Mouse (Mus musculus): ENCODE results near the gene Armcx3. TPM values are rescaled to one million over a fixed set of nuclear protein-coding genes. Genes with fewer than 3 reads are reported as not detected.
"Not testable (repeated sequence)": the region's sequence is repeated elsewhere in the genome, so short reads cannot be mapped to it uniquely, and the experiment has no call there.

Gene Armcx3
- 65.0 and 68.6 TPM in 2 replicates for polyA plus RNA-seq (2015; fragmentation: Nextera tagmentation; extraction: Ambion mirVana)

- peak; percentile 96 for ATAC-seq
- peak within 1 kb of the TSS; percentile 67 for H3K27ac ChIP-seq
- 21% methylated on average over 46 of the region's 46 CpGs for WGBS
- H3K36me3 ChIP-seq, result no peaks in the 10 kb centered on the region
- peak within 1 kb of the TSS; percentile 65 for H3K9ac ChIP-seq
- H3K9me3 ChIP-seq, result no peaks in the 10 kb centered on the region
- H3K27me3 ChIP-seq (replicated peaks), result no peaks in the 10 kb centered on the region
- peak within 1 kb of the TSS; percentile 52 for H3K4me2 ChIP-seq (replicated peaks)
- peak within 1 kb of the TSS; percentile 58 for H3K4me3 ChIP-seq (replicated peaks)
- no peaks in the 10 kb centered on the region for H3K4me1 ChIP-seq (replicated peaks)
These were observed at the start of gene Armcx3 for GRCm38 (mm10) chrX:134756434-134757292. Gene Armcx3 (plus strand): TSS chrX:134756595.

- no peak for ATAC-seq
These were observed 39.5 kb upstream of the Armcx3 start for GRCm38 (mm10) chrX:134716863-134717262.

GRCm38 (mm10) chrX:134717752-134718308 is 38.6 kb upstream of the Armcx3 start, which contains the start of gene Armcx1:
Gene Armcx1 (plus strand): TSS chrX:134717963.
- peak within 1 kb of the TSS; percentile 54 for H3K9ac ChIP-seq
- no peaks in the 10 kb centered on the region for H3K27me3 ChIP-seq (replicated peaks)
- WGBS, result 14% methylated on average over 16 of the region's 16 CpGs
- H3K36me3 ChIP-seq, result no peaks in the 10 kb centered on the region
- ATAC-seq, result peak; percentile 96
- no peaks in the 10 kb centered on the region for H3K4me1 ChIP-seq (replicated peaks)
- H3K4me2 ChIP-seq (replicated peaks), result peak within 1 kb of the TSS; percentile 56
- peak within 1 kb of the TSS; percentile 44 for H3K4me3 ChIP-seq (replicated peaks)
- peak within 1 kb of the TSS; percentile 91 for H3K27ac ChIP-seq
- no peaks in the 10 kb centered on the region for H3K9me3 ChIP-seq

More at GRCm38 (mm10) chrX:134716863-134717262, 39.5 kb upstream of the Armcx3 start:
- Histone ChIP-seq H3K36me3 (no peaks in the 10 kb centered on the region), H3K4me1 (replicated peaks) (no peaks in the 10 kb centered on the region), H3K27ac (no peak overlapping the region), H3K4me3 (replicated peaks) (no peak overlapping the region), H3K4me2 (replicated peaks) (no peak overlapping the region), H3K27me3 (replicated peaks) (no peaks in the 10 kb centered on the region), H3K9ac (no peak overlapping the region), H3K9me3 (no peaks in the 10 kb centered on the region)
- WGBS, result 44% methylated on average over 3 of the region's 3 CpGs

GRCm38 (mm10) chrX:134718524-134718923 is 37.9 kb upstream of the Armcx3 start:
- peak overlapping the region; percentile 54; the same call in 1 of the 2 replicates for H3K9ac ChIP-seq
- peak overlapping the region; percentile 91 for H3K27ac ChIP-seq
- H3K36me3 ChIP-seq, result no peaks in the 10 kb centered on the region
- 15% methylated on average over 14 of the region's 14 CpGs for WGBS
- H3K9me3 ChIP-seq, result no peaks in the 10 kb centered on the region
- no peaks in the 10 kb centered on the region for H3K4me1 ChIP-seq (replicated peaks)
- H3K4me2 ChIP-seq (replicated peaks), result peak overlapping the region; percentile 56
- H3K27me3 ChIP-seq (replicated peaks), result no peaks in the 10 kb centered on the region
- ATAC-seq, result peak; percentile 89
- peak overlapping the region; percentile 44 for H3K4me3 ChIP-seq (replicated peaks)

- not testable (repeated sequence) for H3K27ac ChIP-seq; H3K4me2 ChIP-seq (replicated peaks); H3K27me3 ChIP-seq (replicated peaks); H3K4me1 ChIP-seq (replicated peaks); H3K4me3 ChIP-seq (replicated peaks); H3K9me3 ChIP-seq; H3K9ac ChIP-seq; H3K36me3 ChIP-seq
- WGBS, result 32% methylated on average over 2 of the region's 2 CpGs
- peak; percentile 47; the same call in 1 of the 2 replicates for ATAC-seq
These were observed 32.6 kb upstream of the Armcx3 start for GRCm38 (mm10) chrX:134723762-134724161.

- no peak overlapping the region for H3K9ac ChIP-seq
- WGBS, result 41% methylated on average over 4 of the region's 4 CpGs
- no peak overlapping the region for H3K27ac ChIP-seq
- H3K9me3 ChIP-seq, result no peaks in the 10 kb centered on the region
- no peak overlapping the region for H3K4me3 ChIP-seq (replicated peaks)
- H3K4me1 ChIP-seq (replicated peaks), result no peaks in the 10 kb centered on the region
- no peak overlapping the region for H3K4me2 ChIP-seq (replicated peaks)
- no peak for ATAC-seq
- no peaks in the 10 kb centered on the region; the same call in 1 of the 2 replicates for H3K27me3 ChIP-seq (replicated peaks)
- H3K36me3 ChIP-seq, result no peaks in the 10 kb centered on the region
These were observed 26.6 kb upstream of the Armcx3 start for GRCm38 (mm10) chrX:134729778-134730177.

GRCm38 (mm10) chrX:134737796-134738195 is 18.6 kb upstream of the Armcx3 start:
- 97% methylated on average over 1 of the region's 1 CpGs for WGBS
- Histone ChIP-seq H3K27ac (no peak overlapping the region), H3K9me3 (no peaks in the 10 kb centered on the region), H3K4me3 (replicated peaks) (no peak overlapping the region), H3K36me3 (no peaks in the 10 kb centered on the region), H3K9ac (no peak overlapping the region), H3K4me2 (replicated peaks) (no peak overlapping the region), H3K4me1 (replicated peaks) (no peaks in the 10 kb centered on the region), H3K27me3 (replicated peaks) (peaks cover 2% of the 10 kb centered on the region; the same call in 1 of the 2 replicates)
- no peak for ATAC-seq

GRCm38 (mm10) chrX:134739160-134739559 is 17.2 kb upstream of the Armcx3 start:
- Histone ChIP-seq H3K36me3 (no peaks in the 10 kb centered on the region), H3K4me3 (replicated peaks) (no peak overlapping the region), H3K27me3 (replicated peaks) (peaks cover 2% of the 10 kb centered on the region; the same call in 1 of the 2 replicates), H3K27ac (no peak overlapping the region), H3K4me2 (replicated peaks) (no peak overlapping the region), H3K9ac (no peak overlapping the region), H3K9me3 (no peaks in the 10 kb centered on the region), H3K4me1 (replicated peaks) (no peaks in the 10 kb centered on the region)
- 63% methylated on average over 4 of the region's 4 CpGs for WGBS
- ATAC-seq, result no peak

GRCm38 (mm10) chrX:134741862-134742261 is 14.5 kb upstream of the Armcx3 start:
- 66% methylated on average over 5 of the region's 5 CpGs for WGBS

GRCm38 (mm10) chrX:134746459-134746858 is 9.9 kb upstream of the Armcx3 start:
- H3K36me3 ChIP-seq, result no peaks in the 10 kb centered on the region
- WGBS, result 42% methylated on average over 5 of the region's 5 CpGs
- no peaks in the 10 kb centered on the region; the same call in 1 of the 2 replicates for H3K27me3 ChIP-seq (replicated peaks)
- no peak overlapping the region for H3K9ac ChIP-seq
- H3K4me2 ChIP-seq (replicated peaks), result no peak overlapping the region
- 0 out of 2 replicates have a peak, but pooled peaks cover 4% of the 10 kb centered on the region for H3K4me1 ChIP-seq (replicated peaks)
- no peaks in the 10 kb centered on the region for H3K9me3 ChIP-seq
- no peak overlapping the region for H3K27ac ChIP-seq
- H3K4me3 ChIP-seq (replicated peaks), result no peak overlapping the region
- no peak for ATAC-seq

More at GRCm38 (mm10) chrX:134741862-134742261, 14.5 kb upstream of the Armcx3 start:
- Histone ChIP-seq H3K4me3 (replicated peaks) (no peak overlapping the region), H3K9ac (no peak overlapping the region), H3K27ac (no peak overlapping the region), H3K36me3 (no peaks in the 10 kb centered on the region), H3K4me1 (replicated peaks) (no peaks in the 10 kb centered on the region), H3K9me3 (no peaks in the 10 kb centered on the region), H3K4me2 (replicated peaks) (no peak overlapping the region), H3K27me3 (replicated peaks) (no peaks in the 10 kb centered on the region; the same call in 1 of the 2 replicates)
- no peak for ATAC-seq

- Histone ChIP-seq H3K27me3 (replicated peaks) (no peaks in the 10 kb centered on the region; the same call in 1 of the 2 replicates), H3K27ac (peak within 1 kb of the TSS; percentile 58), H3K4me2 (replicated peaks) (peak within 1 kb of the TSS; percentile 67), H3K4me1 (replicated peaks) (0 out of 2 replicates have a peak, but pooled peaks cover 4% of the 10 kb centered on the region), H3K9me3 (no peaks in the 10 kb centered on the region), H3K9ac (peak within 1 kb of the TSS; percentile 46), H3K4me3 (replicated peaks) (peak within 1 kb of the TSS; percentile 48), H3K36me3 (no peaks in the 10 kb centered on the region)
- ATAC-seq, result peak; percentile 92
- 22% methylated on average over 36 of the region's 36 CpGs for WGBS
These were observed 5.4 kb upstream of the Armcx3 start, which contains the start of gene Armcx6 for GRCm38 (mm10) chrX:134750764-134751592. Gene Armcx6 (minus strand): TSS chrX:134751417.
